Mouse (Mus musculus) thymus, postnatal 0 days (tissue): ENCODE measurements around the gene Tnni3k. TPM values are rescaled to one million over a fixed set of nuclear protein-coding genes. Genes with fewer than 3 reads are reported as not detected.

Source experiments
- DNase-seq: peaks from one replicate; pipeline ENCODE4 v3.0.0-alpha.2; 2015; ENCODE audit warnings: low spot score
- polyA plus RNA-seq: library from polyadenylated mRNA; unstranded; fragments of >200 nt; fragmentation: Nextera tagmentation; extraction: Ambion mirVana; gene quantifications from 2 replicates; pipeline ENCODE4 v1.2.1, GENCODE M21; 2015

Gene Tnni3k
- polyA plus RNA-seq, 1 experiment from 2014 or later, result 0.20 TPM

GRCm38 (mm10) chr3:154836137-154836536 is 219.1 kb downstream of the Tnni3k start:
- DNase-seq, result no peak

- no peak for DNase-seq
Observed at GRCm38 (mm10) chr3:154834373-154834772, 220.8 kb downstream of the Tnni3k start.

- DNase-seq, result no peak
Observed at GRCm38 (mm10) chr3:154825739-154826138, 229.5 kb downstream of the Tnni3k start.

GRCm38 (mm10) chr3:154824713-154825112 is 230.5 kb downstream of the Tnni3k start:
- no peak for DNase-seq

GRCm38 (mm10) chr3:154819684-154820083 is 235.5 kb downstream of the Tnni3k start:
- DNase-seq, result peak; percentile 24

- peak; percentile 17 for DNase-seq
Observed at GRCm38 (mm10) chr3:154817732-154818131, 237.5 kb downstream of the Tnni3k start.

- DNase-seq, result no peak
Observed at GRCm38 (mm10) chr3:154816801-154817625, 238.2 kb downstream of the Tnni3k start.

- no peak for DNase-seq
Observed at GRCm38 (mm10) chr3:154816231-154816630, 239.0 kb downstream of the Tnni3k start.

GRCm38 (mm10) chr3:154815606-154816005 is 239.6 kb downstream of the Tnni3k start:
- DNase-seq, result no peak

GRCm38 (mm10) chr3:154812893-154813292 is 242.3 kb downstream of the Tnni3k start:
- no peak for DNase-seq

- no peak for DNase-seq
Observed at GRCm38 (mm10) chr3:154811833-154812232, 243.4 kb downstream of the Tnni3k start.

- DNase-seq, result no peak
Observed at GRCm38 (mm10) chr3:154811281-154811680, 243.9 kb downstream of the Tnni3k start.

GRCm38 (mm10) chr3:154810273-154810870 is 244.8 kb downstream of the Tnni3k start:
- DNase-seq, result no peak

GRCm38 (mm10) chr3:154806626-154807025 is 248.6 kb downstream of the Tnni3k start:
- DNase-seq, result no peak

GRCm38 (mm10) chr3:154800888-154801429 is 254.2 kb downstream of the Tnni3k start:
- no peak for DNase-seq

GRCm38 (mm10) chr3:154800454-154800853 is 254.8 kb downstream of the Tnni3k start:
- DNase-seq, result no peak

GRCm38 (mm10) chr3:154798806-154799205 is 256.4 kb downstream of the Tnni3k start:
- DNase-seq, result no peak

- no peak for DNase-seq
Observed at GRCm38 (mm10) chr3:154793571-154793970, 261.6 kb downstream of the Tnni3k start.

- no peak for DNase-seq
Observed at GRCm38 (mm10) chr3:154787611-154788010, 267.6 kb downstream of the Tnni3k start.

- DNase-seq, result no peak
Observed at GRCm38 (mm10) chr3:154786354-154786753, 268.9 kb downstream of the Tnni3k start.

- DNase-seq, result no peak
Observed at GRCm38 (mm10) chr3:154778836-154779595, 276.2 kb downstream of the Tnni3k start.

GRCm38 (mm10) chr3:154771651-154772050 is 283.6 kb downstream of the Tnni3k start:
- DNase-seq, result no peak
